Mouse (Mus musculus): ENCODE data around the gene Mdh2. TPM values are rescaled to one million over a fixed set of nuclear protein-coding genes. Genes with fewer than 3 reads are reported as not detected.

Gene Mdh2
- polyA plus RNA-seq, 2 experiments = 224 to 307 TPM

DNA sequence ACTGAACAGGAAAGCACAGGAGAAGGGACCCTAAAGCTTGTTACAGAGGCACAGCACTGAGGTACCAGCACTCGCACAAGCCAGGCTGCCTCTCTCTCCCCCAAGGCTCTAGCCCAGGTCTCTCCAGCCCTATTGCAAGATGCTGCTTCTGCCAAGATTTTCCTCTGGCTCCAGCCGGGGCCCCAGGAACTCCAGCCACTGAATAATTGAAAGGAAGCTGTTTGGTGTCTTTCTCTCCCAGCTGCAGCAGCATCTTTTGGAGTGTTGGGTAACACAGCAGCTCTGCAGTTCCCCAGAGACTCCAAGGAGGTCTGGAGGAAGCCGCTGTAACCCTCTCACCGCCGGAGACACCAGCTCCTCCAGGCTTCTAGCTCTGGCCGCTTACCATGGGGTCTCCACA is 47.9 kb downstream of the Mdh2 start:
- Histone ChIP-seq H3K27ac (no peak overlapping the region), H3K4me3 (ENCODE audit: insufficient read depth in 1 of 2, low read depth in 2 of 2, low read length in 2 of 2) (no peak overlapping the region), H3K9ac (replicated peaks) (no peak overlapping the region), H3K4me2 (ENCODE audit: low read depth) (no peak overlapping the region), H3K4me1 (replicated peaks; ENCODE audit: control insufficient read depth in 2 of 2, insufficient read depth in 2 of 2, low read length in 1 of 2) (no peaks in the 10 kb centered on the region), H3K9me3 (ENCODE audit: control insufficient read depth, low read length) (no peaks in the 10 kb centered on the region), H3K27me3 (ENCODE audit: control insufficient read depth, insufficient read depth, low read length) (no peaks in the 10 kb centered on the region), H3K36me3 (replicated peaks; ENCODE audit: control insufficient read depth, insufficient read depth, low read depth) (no peaks in the 10 kb centered on the region)
- no peak for TF ChIP-seq EP300 (IDR thresholded peaks at IDR 0.05; ENCODE audit: low read depth)
- TF ChIP-seq CTCF (IDR thresholded peaks at IDR 0.05; ENCODE audit: low read depth) = no peak
- ATAC-seq (ENCODE audit: insufficient read depth) (no peak), DNase-seq (ENCODE audit: low read depth in 3 of 3, low spot score in 3 of 3) (no peak)
- 38% methylated on average over 6 of the region's 6 CpGs for WGBS (ENCODE audit: insufficient replicate concordance)

DNA sequence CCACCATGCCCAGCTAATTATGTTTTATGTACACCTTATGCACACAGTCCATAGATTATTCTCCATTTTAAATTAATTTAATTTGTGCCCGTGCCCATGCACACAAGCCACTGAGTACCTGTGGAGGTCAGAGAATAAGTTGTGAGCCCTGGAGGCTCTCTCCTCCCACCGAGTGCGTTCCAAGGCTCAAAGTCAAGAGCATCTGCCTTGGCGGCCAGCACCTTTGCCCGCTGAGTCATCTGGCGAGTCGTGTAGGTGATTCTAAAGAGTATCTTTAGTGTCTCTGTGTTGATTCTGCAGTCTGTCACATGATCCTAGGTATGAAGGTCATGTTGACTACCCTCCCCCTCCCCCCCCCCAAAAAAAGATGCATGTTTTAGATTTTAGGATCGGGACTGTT is 51.1 kb downstream of the Mdh2 start:
- H3K4me2 ChIP-seq (ENCODE audit: low read depth) = no peak overlapping the region
- DNase-seq (ENCODE audit: low read depth in 3 of 3, low spot score in 3 of 3) (no peak), ATAC-seq (ENCODE audit: insufficient read depth) (no peak)
- no peak overlapping the region for H3K9ac ChIP-seq (replicated peaks)
- H3K36me3 ChIP-seq (replicated peaks; ENCODE audit: control insufficient read depth, insufficient read depth, low read depth) = no peaks in the 10 kb centered on the region
- H3K4me1 ChIP-seq (replicated peaks; ENCODE audit: control insufficient read depth in 2 of 2, insufficient read depth in 2 of 2, low read length in 1 of 2) = no peaks in the 10 kb centered on the region
- H3K27ac ChIP-seq = no peak overlapping the region
- TF ChIP-seq EP300 (IDR thresholded peaks at IDR 0.05; ENCODE audit: low read depth) = no peak
- no peak for TF ChIP-seq CTCF (IDR thresholded peaks at IDR 0.05; ENCODE audit: low read depth)
- peaks cover 3% of the 10 kb centered on the region; the same call in 1 of the 2 replicates for H3K27me3 ChIP-seq (ENCODE audit: control insufficient read depth, insufficient read depth, low read length)
- 64% methylated on average over 8 of the region's 8 CpGs for WGBS (ENCODE audit: insufficient replicate concordance)
- no peak overlapping the region for H3K4me3 ChIP-seq (ENCODE audit: insufficient read depth in 1 of 2, low read depth in 2 of 2, low read length in 2 of 2)
- H3K9me3 ChIP-seq (ENCODE audit: control insufficient read depth, low read length) = no peaks in the 10 kb centered on the region

DNA sequence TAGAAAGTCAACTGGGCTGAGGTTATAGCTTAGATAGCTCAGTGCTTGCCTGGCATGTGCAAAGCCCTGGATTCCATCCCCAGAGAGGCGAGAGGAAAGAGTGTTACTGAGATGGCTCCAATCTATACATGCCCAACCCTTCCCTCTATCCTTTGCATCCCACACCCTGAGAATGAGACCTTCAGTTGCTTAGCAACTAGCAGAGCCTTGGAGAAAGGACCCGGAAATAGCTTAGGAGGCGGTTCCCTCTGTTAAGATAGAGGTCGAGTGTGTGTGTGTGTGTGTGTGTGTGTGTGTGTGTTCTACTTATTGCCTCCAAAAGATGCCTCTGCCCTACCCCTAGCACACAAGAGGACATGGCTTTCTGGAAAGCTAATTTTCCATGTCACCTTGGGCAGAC is 54.4 kb downstream of the Mdh2 start:
- Histone ChIP-seq H3K4me3 (ENCODE audit: insufficient read depth in 1 of 2, low read depth in 2 of 2, low read length in 2 of 2) (no peak overlapping the region), H3K9ac (replicated peaks) (no peak overlapping the region), H3K4me1 (replicated peaks; ENCODE audit: control insufficient read depth in 2 of 2, insufficient read depth in 2 of 2, low read length in 1 of 2) (no peaks in the 10 kb centered on the region; a peak in 1 of 4 replicates), H3K9me3 (ENCODE audit: control insufficient read depth, low read length) (no peaks in the 10 kb centered on the region), H3K36me3 (replicated peaks; ENCODE audit: control insufficient read depth, insufficient read depth, low read depth) (no peaks in the 10 kb centered on the region), H3K4me2 (ENCODE audit: low read depth) (no peak overlapping the region), H3K27ac (no peak overlapping the region), H3K27me3 (ENCODE audit: control insufficient read depth, insufficient read depth, low read length) (peaks cover 9% of the 10 kb centered on the region)
- ATAC-seq (ENCODE audit: insufficient read depth) (no peak), DNase-seq (ENCODE audit: low read depth in 3 of 3, low spot score in 3 of 3) (no peak)
- TF ChIP-seq CTCF (IDR thresholded peaks at IDR 0.05; ENCODE audit: low read depth) = no peak
- TF ChIP-seq EP300 (IDR thresholded peaks at IDR 0.05; ENCODE audit: low read depth) = no peak
- 27% methylated on average over 4 of the region's 4 CpGs for WGBS (ENCODE audit: insufficient replicate concordance)

DNA sequence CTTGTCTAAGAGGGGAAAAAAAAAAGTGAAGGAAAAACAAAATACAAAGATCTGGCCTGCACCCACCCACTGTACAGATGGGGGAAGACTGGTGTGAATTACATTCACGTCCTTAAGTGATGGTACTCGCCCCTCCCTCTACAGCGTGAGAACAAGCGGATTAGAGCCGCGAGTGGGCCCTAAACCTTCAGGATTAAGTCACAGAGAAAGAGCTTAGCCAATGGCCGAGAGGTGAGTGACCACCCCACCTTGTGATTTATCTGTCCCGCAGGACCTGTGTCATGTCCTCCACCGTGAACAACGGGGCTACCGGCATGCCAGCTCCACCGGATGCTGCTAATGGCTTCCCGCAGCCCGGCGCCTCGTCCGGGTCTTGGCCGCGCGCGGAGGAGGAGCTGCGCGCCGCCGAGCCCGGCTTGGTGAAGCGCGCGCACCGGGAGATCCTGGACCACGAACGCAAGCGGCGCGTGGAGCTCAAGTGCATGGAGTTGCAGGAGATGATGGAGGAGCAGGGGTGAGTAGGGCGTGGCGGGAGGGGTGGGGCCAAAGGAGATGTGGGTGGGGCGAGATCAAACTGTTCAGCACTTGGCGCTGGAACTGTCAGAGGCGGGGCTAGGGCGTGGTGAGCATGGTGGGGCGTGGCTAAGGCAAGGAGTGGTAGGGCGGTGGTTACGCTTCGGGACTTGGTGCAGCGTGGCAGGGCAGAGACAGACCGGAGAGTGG is 56.6 kb downstream of the Mdh2 start:
- peak overlapping the region; percentile 54 for H3K4me2 ChIP-seq (ENCODE audit: low read depth)
- H3K9me3 ChIP-seq (ENCODE audit: control insufficient read depth, low read length) = no peaks in the 10 kb centered on the region
- H3K4me1 ChIP-seq (replicated peaks; ENCODE audit: control insufficient read depth in 2 of 2, insufficient read depth in 2 of 2, low read length in 1 of 2) = no peaks in the 10 kb centered on the region; a peak in 1 of 4 replicates
- 2% methylated on average over 47 of the region's 47 CpGs for WGBS (ENCODE audit: insufficient replicate concordance)
- H3K27me3 ChIP-seq (ENCODE audit: control insufficient read depth, insufficient read depth, low read length) = peaks cover 9% of the 10 kb centered on the region
- ATAC-seq (ENCODE audit: insufficient read depth) (peak; percentile 83), DNase-seq (ENCODE audit: low read depth in 3 of 3, low spot score in 3 of 3) (peak; percentile 55 to 65 (median 62))
- TF ChIP-seq CTCF (IDR thresholded peaks at IDR 0.05; ENCODE audit: low read depth) (no peak), EP300 (IDR thresholded peaks at IDR 0.05; ENCODE audit: low read depth) (no peak)
- no peak overlapping the region for H3K27ac ChIP-seq
- no peak overlapping the region for H3K9ac ChIP-seq (replicated peaks)
- peak overlapping the region in 1 of 2 experiments; percentile 12; a peak in 1 of 4 replicates for H3K4me3 ChIP-seq (ENCODE audit: insufficient read depth in 1 of 2, low read depth in 2 of 2, low read length in 2 of 2)
- H3K36me3 ChIP-seq (replicated peaks; ENCODE audit: control insufficient read depth, insufficient read depth, low read depth) = no peaks in the 10 kb centered on the region

DNA sequence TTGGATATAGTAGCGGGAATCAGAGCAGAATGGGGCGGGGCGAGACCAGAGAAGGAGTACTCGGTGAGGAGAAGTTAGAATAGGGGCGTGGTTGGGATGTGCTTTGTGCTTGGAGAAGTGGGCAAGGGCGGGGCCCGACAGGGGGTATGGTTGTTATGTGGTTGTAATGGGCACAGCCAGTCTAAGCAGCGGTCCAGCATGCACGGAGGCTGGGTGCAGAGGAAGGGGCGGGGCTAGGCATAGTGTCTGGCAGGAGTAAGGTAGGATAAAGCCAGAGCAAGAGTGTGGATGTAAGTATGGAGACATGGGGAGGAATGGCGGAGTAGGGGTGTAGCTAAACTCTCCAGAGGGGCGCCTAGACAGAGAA is 57.2 kb downstream of the Mdh2 start:
- Histone ChIP-seq H3K9ac (replicated peaks) (no peak overlapping the region), H3K4me2 (ENCODE audit: low read depth) (peak overlapping the region; percentile 54), H3K36me3 (replicated peaks; ENCODE audit: control insufficient read depth, insufficient read depth, low read depth) (no peaks in the 10 kb centered on the region), H3K4me1 (replicated peaks; ENCODE audit: control insufficient read depth in 2 of 2, insufficient read depth in 2 of 2, low read length in 1 of 2) (no peaks in the 10 kb centered on the region; a peak in 1 of 4 replicates), H3K9me3 (ENCODE audit: control insufficient read depth, low read length) (no peaks in the 10 kb centered on the region), H3K27me3 (ENCODE audit: control insufficient read depth, insufficient read depth, low read length) (peaks cover 9% of the 10 kb centered on the region), H3K4me3 (ENCODE audit: insufficient read depth in 1 of 2, low read depth in 2 of 2, low read length in 2 of 2) (no peak overlapping the region), H3K27ac (no peak overlapping the region)
- ATAC-seq (ENCODE audit: insufficient read depth) = peak; percentile 51; the same call in 1 of the 2 replicates
- WGBS (ENCODE audit: insufficient replicate concordance) = 4% methylated on average over 12 of the region's 12 CpGs
- DNase-seq (ENCODE audit: low read depth in 3 of 3, low spot score in 3 of 3) = no peak
- TF ChIP-seq CTCF (IDR thresholded peaks at IDR 0.05; ENCODE audit: low read depth) (no peak), EP300 (IDR thresholded peaks at IDR 0.05; ENCODE audit: low read depth) (no peak)
